Mouse (Mus musculus) gonadal fat pad, adult 2 months (tissue): ENCODE measurements around the gene Fdx1l. TPM values are rescaled to one million over a fixed set of nuclear protein-coding genes. Genes with fewer than 3 reads are reported as not detected.

Experiments used
- DNase-seq: peaks from one replicate; pipeline ENCODE4 v3.0.0-alpha.2; 2012; ENCODE audit warnings: low read depth
- polyA plus RNA-seq: library from polyadenylated mRNA; depleted of rRNA; stranded (reverse); fragments of >200 nt; gene quantifications from 2 replicates; pipeline ENCODE4 v1.2.3, GENCODE M21; 2012; rRNA removed

The Fdx1l gene
- 46.8 and 63.4 TPM in 2 replicates for polyA plus RNA-seq

GRCm38 (mm10) chr9:21073044-21073840, at the start of gene Fdx1l, which contains the start of gene Gm49373:
Fdx1l (minus strand) TSS chr9:21073614.
Gm49373 (minus strand) TSS chr9:21073096.
- no peak for DNase-seq

- no peak for DNase-seq
These were observed 48.1 kb upstream of the Fdx1l start for GRCm38 (mm10) chr9:21121483-21121882.

- no peak for DNase-seq
These were observed 43.7 kb upstream of the Fdx1l start for GRCm38 (mm10) chr9:21117073-21117472.

GRCm38 (mm10) chr9:21115105-21115504, 41.7 kb upstream of the Fdx1l start:
- no peak for DNase-seq

DNA sequence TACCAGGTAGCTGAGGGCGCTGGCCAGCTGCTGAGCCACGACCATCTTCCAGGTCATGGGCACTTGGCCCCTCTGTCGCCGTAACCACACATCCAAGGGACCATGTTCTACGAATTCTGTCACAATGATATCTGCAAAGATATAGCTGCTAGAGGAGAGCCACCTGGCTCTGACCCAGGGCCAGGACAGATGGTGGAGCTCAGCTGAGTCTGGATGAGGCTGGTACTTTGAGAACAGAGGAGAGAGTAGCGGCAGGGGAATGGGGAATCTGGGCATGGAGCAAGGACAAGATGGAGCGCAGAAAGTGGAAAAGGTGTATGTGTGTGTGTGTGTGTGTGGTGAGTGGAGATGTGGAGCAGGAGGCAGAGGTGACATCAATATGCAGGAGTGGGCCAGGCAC, 40.8 kb upstream of the Fdx1l start:
- DNase-seq = no peak

DNA sequence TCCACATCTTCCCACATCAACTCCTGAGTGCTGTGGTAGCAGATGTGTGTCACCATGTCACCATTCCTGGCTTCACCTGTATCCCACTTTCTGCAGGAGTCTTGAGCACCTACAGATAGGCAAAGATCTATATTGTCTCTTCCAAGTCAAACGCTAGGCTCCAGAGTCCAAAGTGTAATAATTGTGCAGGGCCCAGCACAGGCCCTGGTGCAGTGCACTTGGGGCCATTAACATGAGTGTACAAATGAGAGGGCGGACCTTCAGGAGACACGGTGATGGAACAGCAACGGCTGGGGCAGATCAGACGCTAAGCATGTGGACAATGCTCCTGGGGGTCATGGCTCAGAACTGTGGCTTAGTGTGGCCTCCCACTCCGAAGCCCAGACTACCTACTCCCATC, 40.3 kb upstream of the Fdx1l start:
- no peak for DNase-seq

- DNase-seq = no peak
These were observed 34.3 kb upstream of the Fdx1l start for GRCm38 (mm10) chr9:21107607-21108237.

GRCm38 (mm10) chr9:21105760-21106564, 32.5 kb upstream of the Fdx1l start:
- DNase-seq = no peak

DNA sequence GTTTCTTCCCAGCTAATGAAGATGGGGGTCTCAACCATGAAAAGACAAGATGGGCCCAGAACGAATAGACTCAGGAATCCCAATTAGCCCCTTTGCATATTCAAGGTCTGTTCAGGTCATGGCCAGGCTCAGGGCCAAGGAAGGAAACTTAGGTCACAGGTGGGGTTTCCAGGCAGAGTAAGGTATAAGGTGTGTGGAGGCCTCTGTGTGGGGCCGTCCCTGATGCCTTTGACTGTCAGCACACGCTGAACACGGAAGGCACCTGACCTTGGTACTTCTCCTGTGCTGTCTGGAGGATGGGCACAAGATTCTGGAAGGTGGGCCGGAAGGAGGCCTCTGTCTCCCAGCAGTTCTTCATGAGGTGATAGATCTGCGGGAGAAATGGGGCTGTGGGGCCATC, 31.4 kb upstream of the Fdx1l start:
- DNase-seq = no peak

GRCm38 (mm10) chr9:21102076-21102475, 28.7 kb upstream of the Fdx1l start:
- DNase-seq = no peak

DNA sequence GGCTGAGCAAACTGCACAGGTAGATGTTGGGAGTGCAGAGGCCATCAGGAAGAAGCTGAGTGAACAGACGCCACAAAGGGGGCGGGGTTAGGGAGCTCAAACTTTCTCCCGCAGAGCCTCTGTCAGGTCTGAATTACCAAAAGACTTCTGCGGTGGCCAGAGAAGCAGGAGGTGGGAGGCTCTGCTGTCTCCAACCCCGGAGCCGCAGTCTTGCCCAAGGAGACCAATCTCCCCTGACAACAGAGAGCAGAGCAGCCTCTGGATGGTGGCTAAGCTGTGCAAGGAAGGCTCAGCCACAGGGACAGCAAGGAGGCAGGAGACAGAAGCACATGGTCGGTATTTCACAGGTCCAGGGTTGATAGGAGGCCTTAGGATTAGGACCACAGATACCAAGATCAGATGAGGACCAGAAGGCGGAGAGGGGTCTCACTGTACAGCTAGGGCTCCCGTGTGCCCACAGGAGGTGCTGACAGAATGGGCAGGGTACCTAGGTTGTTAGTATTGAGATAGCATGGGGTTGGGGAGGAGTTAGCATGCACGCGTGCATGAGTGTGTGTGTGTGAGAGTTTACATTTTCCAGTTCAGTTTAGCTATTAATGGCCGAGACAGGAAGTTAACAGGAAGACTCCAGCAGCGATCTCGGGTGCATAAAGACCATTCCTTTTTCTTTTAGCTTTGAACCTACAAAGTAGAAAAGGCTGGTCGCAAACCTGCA, 27.2 kb upstream of the Fdx1l start:
- DNase-seq = no peak

DNA sequence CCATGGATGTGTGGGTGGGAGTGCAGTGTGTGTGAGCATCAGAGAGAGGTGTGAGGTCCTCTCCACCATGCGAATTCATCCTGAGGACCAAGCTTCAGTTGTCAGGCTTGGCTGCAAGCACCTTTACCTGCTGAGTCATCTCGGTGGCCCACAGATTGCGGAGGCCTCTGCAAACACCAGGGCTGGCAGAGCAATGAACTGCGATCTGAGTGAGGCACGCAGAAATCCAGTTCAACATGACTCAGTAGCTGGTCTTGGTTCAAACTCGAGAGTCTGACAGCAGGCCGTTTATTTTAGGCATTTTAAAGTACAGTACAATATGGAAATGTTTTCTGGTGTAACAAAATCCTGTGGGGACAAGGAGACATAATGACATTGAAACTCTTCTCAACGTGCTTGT, 24.4 kb upstream of the Fdx1l start:
- DNase-seq = no peak

GRCm38 (mm10) chr9:21095958-21096357, 22.5 kb upstream of the Fdx1l start:
- no peak for DNase-seq

GRCm38 (mm10) chr9:21093423-21093822, 20.0 kb upstream of the Fdx1l start:
- DNase-seq = no peak

DNA sequence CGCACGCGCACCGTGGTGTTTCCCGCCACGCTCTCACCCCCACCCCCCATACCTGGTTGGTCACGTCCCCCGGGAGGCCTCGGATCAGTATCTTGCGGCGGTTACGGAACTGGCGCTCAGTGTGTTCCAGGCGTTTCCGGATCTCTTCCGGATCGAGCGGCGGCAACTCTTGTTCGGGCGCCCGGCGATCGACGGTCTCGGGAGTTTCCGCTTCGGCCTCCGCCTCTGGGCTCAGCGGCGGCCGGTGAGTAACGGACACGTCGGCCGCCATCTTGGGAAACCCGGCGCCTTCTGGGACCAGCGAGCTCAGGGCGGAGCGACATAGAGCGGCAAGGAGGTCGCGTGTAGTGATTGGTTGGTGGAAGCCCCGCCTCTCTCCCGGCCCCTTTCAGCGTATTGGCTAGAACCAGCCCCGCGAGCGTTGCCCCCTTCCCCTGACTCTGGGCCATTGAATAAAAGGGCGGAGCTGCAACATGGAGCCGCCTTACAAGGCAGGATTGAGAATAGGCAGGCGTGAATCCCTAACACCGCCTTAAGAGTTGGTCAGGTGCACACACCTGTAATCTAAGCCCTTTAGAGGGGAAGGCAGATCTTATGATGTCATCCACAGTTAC, 18.4 kb upstream of the Fdx1l start, which contains the start of the genes Gm38431 and Raver1:
Gm38431 (minus strand) TSS at position 291 of the 614 bp plus-strand sequence.
Raver1 (minus strand) TSS at position 302 of the 614 bp plus-strand sequence.
- peak; percentile 63 for DNase-seq

DNA sequence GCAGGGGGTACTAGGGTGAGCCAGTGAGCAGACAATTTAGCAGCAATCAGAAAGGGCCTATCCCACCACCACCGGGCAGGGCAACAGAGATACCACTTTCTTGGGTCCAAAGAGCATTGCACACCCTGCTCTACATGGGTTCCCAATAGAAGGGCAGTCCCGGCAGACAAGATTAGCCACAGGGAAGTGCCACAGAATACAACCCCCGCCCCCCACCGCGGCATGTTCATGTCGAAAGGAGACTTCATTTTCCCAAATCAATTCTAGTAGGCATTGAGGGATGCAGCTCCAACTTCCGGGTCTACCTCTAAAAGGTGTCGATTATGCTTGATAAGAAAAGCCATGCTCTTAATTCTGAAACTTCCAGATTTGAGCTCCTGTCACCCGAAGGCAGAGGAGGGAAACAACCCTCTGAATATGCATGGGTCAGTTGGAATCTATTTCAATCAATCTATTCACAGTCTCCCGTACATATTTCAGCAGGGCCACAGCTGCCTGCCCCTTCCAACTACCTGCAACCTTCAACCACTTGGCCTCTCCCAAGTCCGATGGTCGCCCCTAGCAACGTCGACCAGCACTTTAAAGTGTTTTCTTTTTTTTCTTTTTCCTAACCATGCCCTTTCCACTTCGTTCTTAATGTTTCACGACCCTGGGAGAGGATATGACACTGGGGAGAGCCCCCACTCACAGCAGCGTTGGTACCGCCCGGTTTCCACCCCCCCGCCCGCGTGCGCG, 17.7 kb upstream of the Fdx1l start:
- DNase-seq = no peak

DNA sequence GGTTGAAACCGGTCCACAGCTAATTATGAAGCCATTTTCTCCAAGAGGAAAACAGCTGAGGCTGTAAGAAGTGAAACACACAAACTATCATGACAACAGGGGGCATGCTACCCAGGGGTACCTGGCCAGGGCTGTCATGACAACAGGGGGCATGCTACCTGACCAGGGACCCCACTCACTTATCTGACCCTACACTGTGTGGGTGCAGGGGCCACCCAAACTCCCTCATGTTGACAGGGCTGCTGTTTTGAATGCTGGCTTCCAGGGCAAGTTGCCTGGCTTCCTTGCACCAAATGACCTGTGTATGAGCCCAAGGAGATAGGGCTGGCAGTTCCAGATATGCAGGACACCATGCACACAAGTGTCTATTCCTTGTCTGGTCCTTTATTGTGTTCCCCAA, 17.1 kb upstream of the Fdx1l start:
- no peak for DNase-seq

GRCm38 (mm10) chr9:21083324-21083723, 9.9 kb upstream of the Fdx1l start:
- DNase-seq = no peak

- no peak for DNase-seq
These were observed 7.7 kb upstream of the Fdx1l start for GRCm38 (mm10) chr9:21081127-21081526.

GRCm38 (mm10) chr9:21075625-21076024, 2.2 kb upstream of the Fdx1l start:
- no peak for DNase-seq
